In genomic region chr1:42773851-42774464, GRCm38 (mm10) we compare ENCODE assay signal across 10 mouse cellular contexts.
A peak's percentile ranks its signal among the peaks of the same experiment; 100 is the strongest.
DNase-seq lines count a peak whose midpoint lies in the region.
"Had no signal": no experiment of that assay in that cellular context is flagged by ENCODE, and none has a peak within 500 bp of the region (broad histone marks: within the 10 kb centered on the region; RNA-seq: fewer than 3 reads in every experiment).

No protein-coding gene starts in this region.

- intact Hi-C loops in gastrocnemius, postnatal 14 days (cut with DNase I; ENCODE audit: low total_unique reads) = no loop called here

- peak; percentile 17 for DNase-seq in layer of hippocampus, adult 11-12 months (ENCODE audit: low spot score)
- no peak for DNase-seq in layer of hippocampus, postnatal 14 days (ENCODE audit: low spot score in 2 of 2)
- DNase-seq in spleen, adult 18-20 months = peak; percentile 3 to 12
- no peak for DNase-seq in spleen, adult 12 weeks (ENCODE audit: low spot score)
- DNase-seq in kidney, postnatal 14 days = peak; percentile 70
- peak; percentile 51 for DNase-seq in telencephalon, adult 2 months (ENCODE audit: low read depth, low spot score)
- DNase-seq in gastrocnemius, postnatal 14 days = no peak
- no peak for DNase-seq in urinary bladder, postnatal 25 days (ENCODE audit: low spot score)
- DNase-seq: adrenal gland, adult 2 months; gastrocnemius, postnatal 36 days had no signal

Comparison
In these comparisons a context has a peak if more than half of its experiments do, and no peak if none do; other contexts are left out.
1. DNase-seq: peak in layer of hippocampus, adult 11-12 months (single experiment), spleen, adult 18-20 months (2 of 2), kidney, postnatal 14 days (single experiment) and telencephalon, adult 2 months (single experiment); none in layer of hippocampus, postnatal 14 days (0 of 2), spleen, adult 12 weeks (single experiment), gastrocnemius, postnatal 14 days (single experiment) and urinary bladder, postnatal 25 days (single experiment).